Mouse (Mus musculus): Measurements from ENCODE around the gene Tor1a. TPM values are rescaled to one million over a fixed set of nuclear protein-coding genes. Genes with fewer than 3 reads are reported as not detected.

Tor1a gene
- polyA plus RNA-seq (2012; ENCODE audit: insufficient read depth, low replicate concordance) = 75.1 and 117 TPM in 2 replicates

GRCm38 (mm10) chr2:30967352-30968327 is at the start of gene Tor1a:
Tor1a (minus strand) TSS chr2:30967933.
- TF ChIP-seq GATA1 (IDR thresholded peaks at IDR 0.05; ENCODE audit: borderline replicate concordance, low read length) = no peak
- peak; percentile 15; the same call in 1 of the 2 replicates for TF ChIP-seq FLI1 (IDR thresholded peaks at IDR 0.05; ENCODE audit: low read length)
- Histone ChIP-seq H3K4me3 (replicated peaks) (peak within 1 kb of the TSS; percentile 100), H3K27me3 (replicated peaks) (no peaks in the 10 kb centered on the region), H3K4me1 (peaks cover 43% of the 10 kb centered on the region), H3K9me3 (no peaks in the 10 kb centered on the region), H3K36me3 (replicated peaks; ENCODE audit: low read length) (peaks cover 66% of the 10 kb centered on the region)

- Histone ChIP-seq H3K4me1 (peaks cover 58% of the 10 kb centered on the region), H3K36me3 (replicated peaks; ENCODE audit: low read length) (peaks cover 94% of the 10 kb centered on the region), H3K9me3 (no peaks in the 10 kb centered on the region), H3K4me3 (replicated peaks) (no peak overlapping the region), H3K27me3 (replicated peaks) (no peaks in the 10 kb centered on the region)
- TF ChIP-seq FLI1 (IDR thresholded peaks at IDR 0.05; ENCODE audit: low read length) (no peak), GATA1 (IDR thresholded peaks at IDR 0.05; ENCODE audit: borderline replicate concordance, low read length) (no peak)
These were observed 45.8 kb upstream of the Tor1a start for GRCm38 (mm10) chr2:31013371-31014120.

- Histone ChIP-seq H3K4me3 (replicated peaks) (no peak overlapping the region), H3K36me3 (replicated peaks; ENCODE audit: low read length) (peaks cover 93% of the 10 kb centered on the region), H3K27me3 (replicated peaks) (no peaks in the 10 kb centered on the region), H3K4me1 (peaks cover 94% of the 10 kb centered on the region), H3K9me3 (no peaks in the 10 kb centered on the region)
- TF ChIP-seq FLI1 (IDR thresholded peaks at IDR 0.05; ENCODE audit: low read length) (no peak), GATA1 (IDR thresholded peaks at IDR 0.05; ENCODE audit: borderline replicate concordance, low read length) (no peak)
These were observed 39.5 kb upstream of the Tor1a start for GRCm38 (mm10) chr2:31007208-31007607.

GRCm38 (mm10) chr2:31006434-31006833 is 38.7 kb upstream of the Tor1a start:
- no peak for TF ChIP-seq FLI1 (IDR thresholded peaks at IDR 0.05; ENCODE audit: low read length)
- peak; percentile 58; the same call in 1 of the 3 replicates for TF ChIP-seq GATA1 (IDR thresholded peaks at IDR 0.05; ENCODE audit: borderline replicate concordance, low read length)
- Histone ChIP-seq H3K4me1 (peaks cover 86% of the 10 kb centered on the region), H3K27me3 (replicated peaks) (no peaks in the 10 kb centered on the region), H3K9me3 (no peaks in the 10 kb centered on the region), H3K4me3 (replicated peaks) (peak overlapping the region; percentile 84), H3K36me3 (replicated peaks; ENCODE audit: low read length) (peaks cover 94% of the 10 kb centered on the region)

GRCm38 (mm10) chr2:31005453-31005852 is 37.7 kb upstream of the Tor1a start:
- Histone ChIP-seq H3K4me1 (peaks cover 76% of the 10 kb centered on the region), H3K9me3 (no peaks in the 10 kb centered on the region), H3K4me3 (replicated peaks) (peak overlapping the region; percentile 84), H3K36me3 (replicated peaks; ENCODE audit: low read length) (peaks cover 87% of the 10 kb centered on the region), H3K27me3 (replicated peaks) (no peaks in the 10 kb centered on the region)
- no peak for TF ChIP-seq FLI1 (IDR thresholded peaks at IDR 0.05; ENCODE audit: low read length)
- no peak for TF ChIP-seq GATA1 (IDR thresholded peaks at IDR 0.05; ENCODE audit: borderline replicate concordance, low read length)

- no peak for TF ChIP-seq FLI1 (IDR thresholded peaks at IDR 0.05; ENCODE audit: low read length)
- TF ChIP-seq GATA1 (IDR thresholded peaks at IDR 0.05; ENCODE audit: borderline replicate concordance, low read length) = no peak
- Histone ChIP-seq H3K36me3 (replicated peaks; ENCODE audit: low read length) (peaks cover 87% of the 10 kb centered on the region), H3K4me3 (replicated peaks) (no peak overlapping the region), H3K4me1 (peaks cover 59% of the 10 kb centered on the region), H3K9me3 (no peaks in the 10 kb centered on the region), H3K27me3 (replicated peaks) (no peaks in the 10 kb centered on the region)
These were observed 35.1 kb upstream of the Tor1a start for GRCm38 (mm10) chr2:31002857-31003256.

- Histone ChIP-seq H3K4me1 (peaks cover 50% of the 10 kb centered on the region), H3K27me3 (replicated peaks) (no peaks in the 10 kb centered on the region), H3K36me3 (replicated peaks; ENCODE audit: low read length) (peaks cover 66% of the 10 kb centered on the region), H3K9me3 (no peaks in the 10 kb centered on the region), H3K4me3 (replicated peaks) (no peak overlapping the region)
- TF ChIP-seq FLI1 (IDR thresholded peaks at IDR 0.05; ENCODE audit: low read length) (no peak), GATA1 (IDR thresholded peaks at IDR 0.05; ENCODE audit: borderline replicate concordance, low read length) (no peak)
These were observed 30.9 kb upstream of the Tor1a start for GRCm38 (mm10) chr2:30998443-30999260.

- peaks cover 59% of the 10 kb centered on the region for H3K36me3 ChIP-seq (replicated peaks; ENCODE audit: low read length)
- no peaks in the 10 kb centered on the region for H3K27me3 ChIP-seq (replicated peaks)
- peak overlapping the region; percentile 64 for H3K4me3 ChIP-seq (replicated peaks)
These were observed 27.8 kb upstream of the Tor1a start for GRCm38 (mm10) chr2:30995432-30995996.

More at GRCm38 (mm10) chr2:30995432-30995996, 27.8 kb upstream of the Tor1a start:
- TF ChIP-seq FLI1 (IDR thresholded peaks at IDR 0.05; ENCODE audit: low read length) (no peak), GATA1 (IDR thresholded peaks at IDR 0.05; ENCODE audit: borderline replicate concordance, low read length) (no peak)
- Histone ChIP-seq H3K4me1 (peaks cover 50% of the 10 kb centered on the region), H3K9me3 (peaks cover 5% of the 10 kb centered on the region; the same call in 1 of the 2 replicates)

All from megakaryocyte, embryonic 14.5 days (primary cell).